Mouse (Mus musculus): ENCODE measurements around the gene Isg20l2. TPM values are rescaled to one million over a fixed set of nuclear protein-coding genes. Genes with fewer than 3 reads are reported as not detected.
A peak's percentile ranks its signal among the peaks of the same experiment; 100 is the strongest.
"Not testable (repeated sequence)": the region's sequence is repeated elsewhere in the genome, so short reads cannot be mapped to it uniquely, and the experiment has no call there.

Gene Isg20l2
- polyA plus RNA-seq (2015; fragmentation: Nextera tagmentation; extraction: Ambion mirVana), result 62.5 and 64.3 TPM in 2 replicates

DNA sequence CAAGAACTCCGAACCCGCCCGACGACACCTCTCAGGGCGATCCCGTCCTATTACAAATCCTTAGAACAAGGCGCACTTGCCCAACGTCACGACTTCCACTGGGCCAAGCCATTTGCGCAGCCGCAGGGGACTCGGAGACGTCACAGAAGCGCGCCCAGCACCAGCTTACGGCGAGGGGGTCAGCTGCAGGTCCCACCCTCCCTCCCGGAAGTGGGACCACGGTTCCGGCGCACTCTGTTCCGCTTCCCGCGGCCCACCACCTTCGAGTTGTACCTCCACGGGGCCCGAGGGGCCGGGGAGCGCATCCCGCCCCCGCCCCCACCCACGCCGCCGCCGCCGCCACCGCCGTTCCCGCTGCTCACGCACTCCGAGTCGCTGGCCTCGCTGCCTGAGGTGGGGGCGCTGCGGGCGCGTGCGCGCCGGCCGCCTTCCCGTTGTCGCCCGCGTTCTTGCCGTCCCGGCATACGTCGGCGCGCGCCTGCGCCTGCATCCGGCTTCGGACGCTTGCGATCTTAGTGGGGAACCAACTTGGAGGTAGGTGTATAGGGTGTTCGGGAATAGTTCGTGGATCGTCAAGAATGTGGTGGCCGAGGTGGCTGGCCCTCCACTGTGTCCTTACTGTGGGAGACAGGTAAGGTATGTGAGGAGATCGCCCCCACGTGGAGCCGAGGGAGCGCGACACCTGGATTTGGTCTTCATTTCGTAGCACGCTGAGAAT, at the start of gene Isg20l2, which contains the start of gene Rrnad1:
TSS of gene Isg20l2 (plus strand) at position 237 of the 718 bp plus-strand sequence.
TSS of gene Rrnad1 (minus strand) at position 640 of the 718 bp plus-strand sequence.
- H3K36me3 ChIP-seq, result peaks cover 64% of the 10 kb centered on the region
- peak within 1 kb of the TSS; percentile 80 for H3K9ac ChIP-seq
- peak within 1 kb of the TSS; percentile 95 for H3K27ac ChIP-seq
- no peaks in the 10 kb centered on the region for H3K9me3 ChIP-seq (replicated peaks)
- under 1% methylated on average over 67 of the region's 78 CpGs for WGBS
- H3K4me2 ChIP-seq, result peak within 1 kb of the TSS; percentile 75
- peak within 1 kb of the TSS; percentile 71 for H3K4me3 ChIP-seq (replicated peaks)
- peaks cover 41% of the 10 kb centered on the region for H3K4me1 ChIP-seq
- ATAC-seq (replicated peaks; ENCODE audit: low FRiP score), result peak; percentile 97
- H3K27me3 ChIP-seq, result no peaks in the 10 kb centered on the region

DNA sequence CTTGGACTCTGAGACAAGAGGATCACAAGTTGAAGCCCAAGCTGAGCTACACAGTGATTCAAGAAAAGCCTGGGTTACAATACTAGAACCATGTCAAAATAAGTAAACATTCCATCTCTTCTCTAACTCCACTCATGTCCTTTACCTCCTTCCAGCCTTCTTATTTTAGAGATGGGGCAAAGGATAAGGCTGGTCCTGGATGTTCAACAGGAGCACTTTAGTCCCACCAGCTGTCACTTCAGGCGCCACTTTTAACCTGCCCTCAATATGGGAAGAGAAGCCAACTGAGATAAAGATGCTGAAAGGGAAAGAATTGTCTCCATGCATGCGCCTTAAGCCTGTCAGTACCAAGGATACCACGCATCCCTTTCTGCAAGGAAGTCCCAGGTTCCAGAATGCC, 45.8 kb upstream of the Isg20l2 start:
- Histone ChIP-seq H3K27me3 (no peaks in the 10 kb centered on the region), H3K36me3 (peaks cover 20% of the 10 kb centered on the region), H3K4me2 (peak overlapping the region; percentile 76), H3K27ac (peak overlapping the region; percentile 92), H3K9me3 (replicated peaks) (no peaks in the 10 kb centered on the region; the same call in 1 of the 2 replicates), H3K9ac (peak overlapping the region; percentile 93), H3K4me3 (replicated peaks) (peak overlapping the region; percentile 97), H3K4me1 (peaks cover 19% of the 10 kb centered on the region)
- ATAC-seq (replicated peaks; ENCODE audit: low FRiP score), result no peak
- WGBS, result under 1% methylated on average over 3 of the region's 3 CpGs

DNA sequence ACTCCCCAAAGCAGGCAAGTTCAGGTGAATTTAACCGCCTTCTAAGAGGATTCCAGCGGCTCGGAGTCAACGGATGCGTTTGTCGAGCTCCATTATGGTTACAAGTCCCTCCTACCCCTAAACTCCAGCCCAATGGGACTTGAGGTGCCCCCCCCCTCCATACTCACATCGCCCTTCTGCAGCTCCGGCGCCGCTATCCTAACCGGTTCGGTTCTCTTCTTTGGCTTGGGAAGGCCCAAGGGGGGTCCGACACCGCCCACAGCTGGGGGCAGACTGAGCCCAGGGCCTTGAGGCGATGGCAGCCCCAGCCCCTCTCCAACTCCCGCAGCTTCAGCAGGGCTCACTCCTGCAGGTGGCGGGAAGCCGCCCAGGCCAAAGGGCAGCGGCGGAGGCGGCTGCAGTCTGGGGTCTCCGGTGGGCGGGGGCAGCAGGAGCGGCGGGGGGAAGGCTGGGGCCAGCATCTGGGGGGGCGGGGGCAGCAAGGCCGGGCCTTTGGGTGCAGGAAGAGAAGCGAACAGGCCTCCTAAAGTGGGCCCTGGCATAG, 45.3 kb upstream of the Isg20l2 start:
- WGBS, result under 1% methylated on average over 27 of the region's 28 CpGs

DNA sequence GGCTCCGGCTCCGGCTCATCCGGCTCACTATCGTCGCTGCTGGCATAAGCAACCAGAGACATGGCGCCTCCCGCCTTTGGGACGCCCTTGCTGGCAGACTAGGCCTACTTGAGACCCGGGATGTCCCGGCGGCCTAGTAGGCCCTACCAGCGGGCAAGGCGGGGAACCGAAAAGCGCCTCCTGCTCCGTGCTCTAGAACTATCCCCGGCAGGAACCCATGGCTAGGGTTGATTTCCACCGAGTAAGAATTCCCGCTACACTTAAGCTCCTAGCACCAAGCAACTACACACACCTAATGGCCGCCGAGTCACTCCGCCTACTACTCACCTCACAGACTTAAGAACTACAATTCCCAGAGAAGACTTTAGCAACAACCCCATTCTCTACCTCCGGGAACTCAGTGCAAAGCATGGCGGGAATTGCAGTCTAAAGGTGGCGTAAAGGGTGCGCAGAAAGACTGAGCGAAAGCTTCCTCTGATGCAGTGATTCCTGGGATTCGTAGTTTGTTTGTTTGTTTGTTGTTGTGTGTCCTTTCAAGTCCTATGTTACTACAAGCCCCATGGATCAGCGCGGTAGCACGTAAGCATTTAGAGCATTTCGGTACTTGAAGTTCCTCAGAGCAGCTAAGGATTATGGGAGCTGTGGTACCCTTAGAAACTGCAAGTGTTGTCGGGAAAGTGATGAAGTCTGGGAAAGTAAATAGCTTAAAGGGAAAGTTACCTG, 44.7 kb upstream of the Isg20l2 start, which contains the start of gene Prcc:
TSS of gene Prcc (minus strand) at position 328 of the 723 bp plus-strand sequence.
- H3K4me3 ChIP-seq (replicated peaks), result peak within 1 kb of the TSS; percentile 97
- H3K9me3 ChIP-seq (replicated peaks), result no peaks in the 10 kb centered on the region; the same call in 1 of the 2 replicates
- peak; percentile 98 for ATAC-seq (replicated peaks; ENCODE audit: low FRiP score)
- H3K36me3 ChIP-seq, result peaks cover 11% of the 10 kb centered on the region
- peak within 1 kb of the TSS; percentile 93 for H3K9ac ChIP-seq
- WGBS, result under 1% methylated on average over 33 of the region's 33 CpGs
- H3K27me3 ChIP-seq, result no peaks in the 10 kb centered on the region
- peak within 1 kb of the TSS; percentile 76 for H3K4me2 ChIP-seq
- peak within 1 kb of the TSS; percentile 92 for H3K27ac ChIP-seq
- peaks cover 19% of the 10 kb centered on the region for H3K4me1 ChIP-seq

More for the DNA sequence above, 45.3 kb upstream of the Isg20l2 start:
- no peaks in the 10 kb centered on the region; the same call in 1 of the 2 replicates for H3K9me3 ChIP-seq (replicated peaks)
- H3K27me3 ChIP-seq, result no peaks in the 10 kb centered on the region
- H3K4me3 ChIP-seq (replicated peaks), result peak overlapping the region; percentile 97
- H3K36me3 ChIP-seq, result peaks cover 18% of the 10 kb centered on the region
- peaks cover 19% of the 10 kb centered on the region for H3K4me1 ChIP-seq
- peak overlapping the region; percentile 76 for H3K4me2 ChIP-seq
- peak; percentile 38 for ATAC-seq (replicated peaks; ENCODE audit: low FRiP score)
- peak overlapping the region; percentile 93 for H3K9ac ChIP-seq
- peak overlapping the region; percentile 92 for H3K27ac ChIP-seq

DNA sequence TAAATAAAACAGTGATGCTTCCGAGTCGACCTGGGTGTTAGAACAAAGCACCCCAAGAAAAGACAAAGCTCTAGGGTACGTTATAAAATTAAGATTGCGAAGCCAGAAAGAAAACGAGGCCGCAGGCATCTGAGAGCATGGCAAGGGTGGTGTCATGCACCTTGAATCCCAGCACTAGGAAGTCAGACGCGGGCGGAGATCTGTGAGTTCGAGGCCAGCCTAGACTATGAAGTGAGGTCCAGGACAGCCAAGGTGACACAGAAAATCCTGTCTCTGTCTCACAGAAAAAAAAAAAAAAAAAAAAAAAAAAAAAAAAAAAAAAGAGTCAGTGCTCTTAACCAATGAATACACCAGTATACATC, 44.1 kb upstream of the Isg20l2 start:
- ATAC-seq (replicated peaks; ENCODE audit: low FRiP score), result peak; percentile 19

DNA sequence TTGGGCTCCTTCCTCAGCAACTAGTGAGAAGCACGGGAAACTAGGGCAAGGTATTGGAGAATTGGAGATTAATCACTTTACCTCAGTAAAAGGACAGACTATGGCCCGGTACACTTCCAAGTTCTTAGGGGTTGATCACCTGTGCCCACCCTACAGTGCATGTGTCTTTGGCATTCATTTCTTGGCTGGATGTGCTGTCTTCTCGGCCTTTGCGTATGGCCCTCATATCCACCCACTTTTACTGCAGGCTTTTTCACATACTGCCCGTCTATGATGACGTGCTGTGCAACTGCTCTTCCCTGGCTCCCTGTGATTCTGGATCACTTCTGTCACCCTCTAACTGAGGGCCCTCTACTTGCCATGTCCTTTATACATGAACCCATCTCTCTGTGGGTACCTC, 43.7 kb upstream of the Isg20l2 start:
- 0 out of 2 replicates have a peak overlapping the region, but pooled peaks have one; percentile 45 for H3K27ac ChIP-seq
- no peaks in the 10 kb centered on the region; the same call in 1 of the 2 replicates for H3K9me3 ChIP-seq (replicated peaks)
- H3K4me2 ChIP-seq, result peak overlapping the region; percentile 65
- 84% methylated on average over 6 of the region's 6 CpGs for WGBS
- H3K9ac ChIP-seq, result 0 out of 2 replicates have a peak overlapping the region, but pooled peaks have one; percentile 4
- peaks cover 1% of the 10 kb centered on the region; the same call in 1 of the 2 replicates for H3K36me3 ChIP-seq
- H3K27me3 ChIP-seq, result no peaks in the 10 kb centered on the region
- peaks cover 19% of the 10 kb centered on the region for H3K4me1 ChIP-seq
- no peak for ATAC-seq (replicated peaks; ENCODE audit: low FRiP score)
- peak overlapping the region; percentile 97 for H3K4me3 ChIP-seq (replicated peaks)

More for the DNA sequence above, 44.1 kb upstream of the Isg20l2 start:
- Histone ChIP-seq H3K4me2 (peak overlapping the region; percentile 65), H3K4me3 (replicated peaks) (peak overlapping the region; percentile 97), H3K36me3 (peaks cover 6% of the 10 kb centered on the region; the same call in 1 of the 2 replicates), H3K9me3 (replicated peaks) (no peaks in the 10 kb centered on the region; the same call in 1 of the 2 replicates), H3K4me1 (peaks cover 19% of the 10 kb centered on the region), H3K27me3 (no peaks in the 10 kb centered on the region), H3K9ac (peak overlapping the region; percentile 33; the same call in 1 of the 2 replicates), H3K27ac (peak overlapping the region; percentile 45; the same call in 1 of the 2 replicates)
- WGBS, result 13% methylated on average over 10 of the region's 10 CpGs

DNA sequence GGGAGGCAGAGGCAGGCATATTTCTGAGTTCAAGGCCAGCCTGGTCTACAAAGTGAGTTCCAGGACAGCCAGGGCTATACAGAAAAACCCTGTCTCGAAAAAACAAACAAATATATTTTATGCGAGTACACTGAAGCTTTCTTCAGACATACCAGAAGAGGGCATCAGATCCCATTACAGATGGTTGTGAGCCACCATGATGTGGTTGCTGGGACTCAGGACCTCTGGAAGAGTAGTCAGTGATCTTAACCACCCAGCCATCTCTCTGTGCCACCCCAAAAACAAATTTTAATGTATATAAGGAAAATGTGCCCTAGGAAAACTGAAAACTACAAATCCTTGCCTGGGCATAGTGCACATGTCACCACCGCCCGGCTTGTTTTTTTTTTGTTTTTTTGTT, 42.7 kb upstream of the Isg20l2 start:
- not testable (repeated sequence) for H3K9ac ChIP-seq; H3K27ac ChIP-seq; H3K9me3 ChIP-seq (replicated peaks); H3K36me3 ChIP-seq; H3K4me3 ChIP-seq (replicated peaks); ATAC-seq (replicated peaks; ENCODE audit: low FRiP score); H3K27me3 ChIP-seq; H3K4me2 ChIP-seq
- WGBS, result 88% methylated on average over 4 of the region's 4 CpGs
- peaks cover 19% of the 10 kb centered on the region for H3K4me1 ChIP-seq

DNA sequence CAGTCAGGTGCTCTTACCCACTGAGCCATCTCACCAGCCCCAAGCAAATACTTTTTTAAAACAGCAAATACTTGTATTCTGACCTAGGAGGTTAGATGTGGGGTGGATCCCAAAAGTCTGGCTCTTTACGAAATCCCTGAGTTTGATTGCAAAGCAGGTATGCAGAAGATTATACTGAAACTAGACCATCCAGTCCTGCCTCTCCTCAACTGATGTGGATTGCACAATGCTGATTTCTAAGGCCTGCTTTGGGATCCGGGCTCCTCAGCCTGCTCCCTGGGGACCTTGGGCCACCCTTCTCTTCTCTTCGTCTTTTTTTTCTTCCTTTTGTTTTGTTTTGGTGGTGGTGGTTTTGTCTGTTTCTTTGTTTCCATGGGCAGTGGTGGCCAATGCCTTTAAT, 38.6 kb upstream of the Isg20l2 start:
- 64% methylated on average over 3 of the region's 3 CpGs for WGBS
- Histone ChIP-seq H3K4me2 (no peak overlapping the region), H3K27ac (no peak overlapping the region), H3K9me3 (replicated peaks) (no peaks in the 10 kb centered on the region; the same call in 1 of the 2 replicates), H3K36me3 (no peaks in the 10 kb centered on the region), H3K4me1 (0 out of 2 replicates have a peak, but pooled peaks cover under 1% of the 10 kb centered on the region), H3K27me3 (no peaks in the 10 kb centered on the region), H3K9ac (no peak overlapping the region), H3K4me3 (replicated peaks) (no peak overlapping the region)
- no peak for ATAC-seq (replicated peaks; ENCODE audit: low FRiP score)

DNA sequence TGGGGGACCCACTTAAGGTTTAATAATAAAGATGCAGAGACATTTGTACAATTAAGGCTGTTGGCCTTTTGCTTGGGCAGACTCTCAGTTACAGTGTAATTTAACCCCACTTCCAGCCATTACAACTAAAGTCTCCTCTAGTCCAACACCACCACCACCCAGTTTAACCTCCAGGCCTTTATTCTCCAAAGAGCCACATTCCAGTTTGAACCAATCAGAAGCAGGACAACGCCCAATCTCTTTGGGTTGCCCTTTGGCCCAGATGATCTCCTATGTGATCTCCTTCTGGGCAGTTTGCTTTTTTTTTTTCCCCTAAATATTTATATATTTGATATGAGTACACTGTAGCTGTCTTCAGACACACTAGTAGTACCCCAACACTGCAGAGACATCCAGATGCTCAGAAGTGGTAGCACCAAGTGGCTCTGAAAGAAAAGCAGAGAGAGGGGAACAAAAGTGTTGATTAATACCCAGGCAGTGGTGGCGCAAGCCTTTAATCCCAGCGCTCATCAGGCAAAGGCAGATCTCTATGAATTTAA, 36.7 kb upstream of the Isg20l2 start:
- ATAC-seq (replicated peaks; ENCODE audit: low FRiP score), result no peak
- Histone ChIP-seq H3K36me3 (no peaks in the 10 kb centered on the region), H3K9ac (no peak overlapping the region), H3K4me3 (replicated peaks) (no peak overlapping the region), H3K9me3 (replicated peaks) (no peaks in the 10 kb centered on the region; the same call in 1 of the 2 replicates), H3K4me1 (no peaks in the 10 kb centered on the region), H3K4me2 (no peak overlapping the region), H3K27me3 (no peaks in the 10 kb centered on the region), H3K27ac (no peak overlapping the region)
- WGBS, result 79% methylated on average over 3 of the region's 3 CpGs

DNA sequence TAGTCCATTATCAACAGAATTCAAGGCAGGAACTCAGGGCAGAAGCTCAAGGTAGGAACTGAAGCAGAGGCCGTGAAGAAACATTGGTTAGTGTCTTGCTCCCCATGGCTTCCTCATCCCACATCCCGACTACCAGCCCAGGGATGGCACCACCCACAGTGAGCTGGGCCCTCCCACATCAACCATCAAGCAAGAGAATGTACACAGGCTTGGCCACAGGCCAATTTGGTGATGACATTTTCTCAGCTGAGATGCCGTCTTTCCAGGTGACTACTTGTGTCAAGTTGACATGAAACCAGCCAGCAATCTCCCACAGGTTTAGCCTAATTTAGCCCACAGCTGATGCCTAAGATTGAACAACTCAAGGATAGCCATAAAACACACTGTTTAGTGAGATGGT, 30.8 kb upstream of the Isg20l2 start:
- Histone ChIP-seq H3K4me1 (no peaks in the 10 kb centered on the region), H3K27me3 (no peaks in the 10 kb centered on the region), H3K27ac (no peak overlapping the region), H3K9ac (no peak overlapping the region), H3K36me3 (no peaks in the 10 kb centered on the region), H3K9me3 (replicated peaks) (no peaks in the 10 kb centered on the region), H3K4me3 (replicated peaks) (no peak overlapping the region), H3K4me2 (no peak overlapping the region)
- ATAC-seq (replicated peaks; ENCODE audit: low FRiP score), result no peak
- WGBS, result 59% methylated on average over 3 of the region's 3 CpGs

DNA sequence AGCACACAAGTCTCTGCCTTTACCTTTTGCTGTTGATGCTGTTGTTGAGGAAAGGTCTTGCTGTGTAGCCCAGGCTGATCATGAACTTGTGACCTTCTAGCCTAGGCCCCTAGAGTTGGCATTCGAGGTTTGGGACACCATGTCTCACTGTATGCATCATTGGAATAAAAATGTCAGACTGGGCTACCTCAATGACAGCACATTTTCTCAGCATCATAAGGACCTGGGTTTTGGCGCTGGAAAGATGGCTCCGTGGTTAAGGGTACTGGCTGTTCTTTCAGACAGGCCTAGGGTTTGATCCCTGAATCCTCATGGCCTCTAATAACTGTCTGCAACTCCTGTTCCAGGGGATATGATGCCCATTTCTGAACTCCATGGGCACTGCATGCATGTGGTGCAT, 30.3 kb upstream of the Isg20l2 start:
- Histone ChIP-seq H3K4me2 (no peak overlapping the region), H3K4me1 (no peaks in the 10 kb centered on the region), H3K9me3 (replicated peaks) (no peaks in the 10 kb centered on the region), H3K9ac (no peak overlapping the region), H3K27me3 (no peaks in the 10 kb centered on the region), H3K4me3 (replicated peaks) (no peak overlapping the region), H3K36me3 (no peaks in the 10 kb centered on the region), H3K27ac (no peak overlapping the region)
- WGBS, result 75% methylated on average over 3 of the region's 3 CpGs
- ATAC-seq (replicated peaks; ENCODE audit: low FRiP score), result no peak
